Mouse (Mus musculus) urinary bladder, adult 2 months (tissue): ENCODE data around the gene Pex26. TPM values are rescaled to one million over a fixed set of nuclear protein-coding genes. Genes with fewer than 3 reads are reported as not detected.

Experiments
- DNase-seq: peaks from one replicate; pipeline ENCODE4 v3.0.0; 2022; ENCODE audit warnings: low spot score
- polyA plus RNA-seq: library from polyadenylated mRNA; depleted of rRNA; stranded (reverse); fragments of >200 nt; gene quantifications from 2 replicates; pipeline ENCODE4 v1.2.3, GENCODE M21; 2012

The Pex26 gene
- polyA plus RNA-seq, 1 experiment: 17.2 TPM

- DNase-seq: no peak
Observed at GRCm38 (mm10) chr6:121166098-121166552, 17.3 kb upstream of the Pex26 start.

GRCm38 (mm10) chr6:121167381-121167975 lies 16.0 kb upstream of the Pex26 start:
- no peak for DNase-seq

GRCm38 (mm10) chr6:121171102-121171501 lies 12.4 kb upstream of the Pex26 start:
- no peak for DNase-seq

GRCm38 (mm10) chr6:121173471-121173870 lies 10.0 kb upstream of the Pex26 start:
- DNase-seq: no peak

- DNase-seq: no peak
Observed at GRCm38 (mm10) chr6:121174761-121175160, 8.7 kb upstream of the Pex26 start.

- no peak for DNase-seq
Observed at GRCm38 (mm10) chr6:121176011-121176730, 7.3 kb upstream of the Pex26 start.

GRCm38 (mm10) chr6:121176731-121177098 lies 6.8 kb upstream of the Pex26 start:
- DNase-seq: no peak

- DNase-seq: no peak
Observed at GRCm38 (mm10) chr6:121177118-121177708, 6.3 kb upstream of the Pex26 start.

GRCm38 (mm10) chr6:121178700-121179358 lies 4.6 kb upstream of the Pex26 start:
- DNase-seq: no peak

GRCm38 (mm10) chr6:121179846-121180245 lies 3.6 kb upstream of the Pex26 start:
- DNase-seq: no peak

- peak; percentile 45 for DNase-seq
Observed at GRCm38 (mm10) chr6:121184198-121185140, 1.0 kb downstream of the Pex26 start.

- DNase-seq: no peak
Observed at GRCm38 (mm10) chr6:121185232-121185631, 1.8 kb downstream of the Pex26 start.

GRCm38 (mm10) chr6:121191261-121192009 lies 8.0 kb downstream of the Pex26 start:
- no peak for DNase-seq

GRCm38 (mm10) chr6:121194061-121194955 lies 10.8 kb downstream of the Pex26 start:
- DNase-seq: no peak

GRCm38 (mm10) chr6:121194956-121195731 lies 11.7 kb downstream of the Pex26 start:
- DNase-seq: no peak

GRCm38 (mm10) chr6:121197807-121198365 lies 14.4 kb downstream of the Pex26 start:
- no peak for DNase-seq

- DNase-seq: no peak
Observed at GRCm38 (mm10) chr6:121200458-121200857, 17.0 kb downstream of the Pex26 start.

- DNase-seq: no peak
Observed at GRCm38 (mm10) chr6:121202026-121202425, 18.6 kb downstream of the Pex26 start.
